Mouse (Mus musculus) kidney, postnatal 0 days (tissue): Measurements from ENCODE around the gene Togaram2. TPM values are rescaled to one million over a fixed set of nuclear protein-coding genes. Genes with fewer than 3 reads are reported as not detected.
A peak's percentile ranks its signal among the peaks of the same experiment; 100 is the strongest.

Source experiments
- ATAC-seq: fragments of 200-750 bp; cut with Nextera tagmentation; replicated peaks from 2 replicates; pipeline ENCODE4 v1.8.0; 2017; ENCODE audit warnings: low read depth, moderate number of reproducible peaks, moderate TSS enrichment, moderate library complexity; ENCODE audit not compliant: low FRiP score
- DNase-seq: peaks from one replicate; pipeline ENCODE4 v3.0.0-alpha.2; 2016; ENCODE audit warnings: low spot score
- H3K27ac ChIP-seq: fragments of 300-500 bp; sonication (generic); 2 replicates; pipeline ENCODE4 v1.5.1; 2014; ENCODE audit warnings: mild to moderate bottlenecking
- H3K27me3 ChIP-seq: fragments of 300-500 bp; sonication (generic); 2 replicates; pipeline ENCODE4 v1.6.1; 2014; ENCODE audit warnings: low read length, mixed read lengths; ENCODE audit not compliant: insufficient read depth
- H3K36me3 ChIP-seq: fragments of 300-500 bp; sonication (generic); 2 replicates; pipeline ENCODE4 v1.6.1; 2014; ENCODE audit warnings: low read length, mixed read lengths; ENCODE audit not compliant: insufficient read depth
- H3K4me1 ChIP-seq: fragments of 300-500 bp; sonication (generic); replicated peaks from 2 replicates; pipeline ENCODE4 v1.6.1; 2014; ENCODE audit warnings: antibody characterized with exemption, low read length, mixed read lengths; ENCODE audit not compliant: insufficient read depth
- H3K4me2 ChIP-seq: fragments of 300-500 bp; sonication (generic); 2 replicates; pipeline ENCODE4 v1.6.1; 2014; ENCODE audit warnings: mild to moderate bottlenecking, low read length, moderate library complexity, mixed read lengths
- H3K4me3 ChIP-seq: fragments of 300-500 bp; sonication (generic); replicated peaks from 2 replicates; pipeline ENCODE4 v1.5.1; 2014; ENCODE audit warnings: low read depth, low read length
- H3K9ac ChIP-seq: fragments of 300-500 bp; sonication (generic); 2 replicates; pipeline ENCODE4 v1.6.1; 2014; ENCODE audit warnings: low read depth, low read length
- H3K9me3 ChIP-seq: fragments of 300-500 bp; sonication (generic); replicated peaks from 2 replicates; pipeline ENCODE4 v1.6.1; 2016; ENCODE audit warnings: low read length, inconsistent platforms, mixed read lengths
- CTCF ChIP-seq: IDR thresholded peaks from 2 replicates; pipeline ENCODE4 v1.5.1; 2016; ENCODE audit warnings: antibody characterized with exemption, low read depth, mild to moderate bottlenecking, moderate library complexity
- WGBS: fragments of 180-500 bp; shearing (Covaris S2); extraction: QIAGEN DNeasy Blood & Tissue Kit; methylation state at CpG from one replicate; pipeline ENCODE4 v1.1.7; 2014; 5-methylcytosine and 5-hydroxymethylcytosine counted together
- polyA plus RNA-seq: library from polyadenylated mRNA; unstranded; fragments of >200 nt; fragmentation: Nextera tagmentation; extraction: Ambion mirVana; gene quantifications from 2 replicates; pipeline ENCODE4 v1.2.1, GENCODE M21; 2015

The Togaram2 gene
- polyA plus RNA-seq, 1 experiment from 2014 or later, result 0.46 TPM

- Histone ChIP-seq H3K4me3 (no peak overlapping the region), H3K36me3 (no peaks in the 10 kb centered on the region), H3K4me2 (no peak overlapping the region), H3K9ac (no peak overlapping the region), H3K4me1 (no peaks in the 10 kb centered on the region), H3K9me3 (no peaks in the 10 kb centered on the region), H3K27me3 (no peaks in the 10 kb centered on the region), H3K27ac (no peak overlapping the region)
- ATAC-seq, result no peak
- TF ChIP-seq CTCF, result no peak
- no peak for DNase-seq
- WGBS, result 73% methylated on average over 4 of the region's 4 CpGs
Measured at GRCm38 (mm10) chr17:71775279-71775678, 102.2 kb downstream of the Togaram2 start.

- WGBS, result 81% methylated on average over 3 of the region's 3 CpGs
- no peaks in the 10 kb centered on the region for H3K9me3 ChIP-seq
- TF ChIP-seq CTCF, result peak; percentile 39; the same call in 1 of the 2 replicates
Measured at GRCm38 (mm10) chr17:71778696-71779095, 105.6 kb downstream of the Togaram2 start.

More at GRCm38 (mm10) chr17:71778696-71779095, 105.6 kb downstream of the Togaram2 start:
- Histone ChIP-seq H3K9ac (no peak overlapping the region), H3K4me2 (no peak overlapping the region), H3K4me1 (no peaks in the 10 kb centered on the region), H3K4me3 (no peak overlapping the region), H3K27me3 (no peaks in the 10 kb centered on the region), H3K36me3 (no peaks in the 10 kb centered on the region), H3K27ac (no peak overlapping the region)
- DNase-seq, result no peak
- ATAC-seq, result no peak

Other genes starting within 250 kb of the Togaram2 start
- 0.80 TPM in 2 replicates for gene Gm4707, start 213.3 kb upstream of the Togaram2 start, polyA plus RNA-seq
- gene Smchd1, start 197.9 kb upstream of the Togaram2 start, polyA plus RNA-seq, result 47.0 and 53.3 TPM in 2 replicates
- gene Ndc80, start 146.4 kb upstream of the Togaram2 start, polyA plus RNA-seq, result 21.5 and 26.3 TPM in 2 replicates
- gene Spdya, start 121.2 kb upstream of the Togaram2 start, polyA plus RNA-seq, result 0.58 and 0.82 TPM in 2 replicates
- 54.6 and 56.2 TPM in 2 replicates for gene Wdr43, start 57.4 kb upstream of the Togaram2 start, polyA plus RNA-seq
- gene Pcare, start 79.6 kb downstream of the Togaram2 start, polyA plus RNA-seq, result not detected in 2 replicates
- gene Clip4, start 95.2 kb downstream of the Togaram2 start, polyA plus RNA-seq, result 6.2 and 6.9 TPM in 2 replicates